Mouse (Mus musculus): ENCODE data around the gene Cd33.

DNA sequence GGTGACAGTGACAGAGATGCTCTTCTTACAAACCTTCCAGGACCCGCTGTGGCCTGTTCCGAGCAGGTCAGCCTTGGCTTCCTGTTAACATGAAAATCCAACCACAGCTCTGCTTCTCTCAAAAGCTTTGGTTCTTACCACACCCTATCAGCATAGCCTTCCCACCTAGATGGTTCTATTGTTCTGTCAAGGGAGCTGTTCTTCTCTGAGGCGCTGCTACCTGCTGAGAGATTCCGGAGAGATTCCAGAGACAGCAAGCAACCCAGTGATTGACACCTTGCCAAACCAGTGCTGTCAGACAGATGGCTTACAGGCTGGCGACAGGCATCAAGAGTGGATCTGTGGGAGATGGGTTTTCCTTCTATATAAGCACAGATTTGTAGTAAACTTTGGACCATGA lies 3.4 kb upstream of the Cd33 start:
- TF ChIP-seq CTCF (IDR thresholded peaks at IDR 0.05; ENCODE audit: low read depth), result no peak
- no peak for TF ChIP-seq EP300 (IDR thresholded peaks at IDR 0.05; ENCODE audit: low read depth)

All from liver, postnatal 0 days (tissue).